Mouse (Mus musculus): ENCODE measurements around the gene Wdfy1.

Wdfy1 gene

GRCm38 (mm10) chr1:79761106-79761916, 14.6 kb downstream of the Wdfy1 start:
- peak; percentile 88 for DNase-seq (ENCODE audit: low read depth, low spot score)

- peak; percentile 18 for DNase-seq (ENCODE audit: low read depth, low spot score)
Measured at GRCm38 (mm10) chr1:79760656-79761055, 15.3 kb downstream of the Wdfy1 start.

- DNase-seq (ENCODE audit: low read depth, low spot score) = no peak
Measured at GRCm38 (mm10) chr1:79759436-79759972, 16.4 kb downstream of the Wdfy1 start.

DNA sequence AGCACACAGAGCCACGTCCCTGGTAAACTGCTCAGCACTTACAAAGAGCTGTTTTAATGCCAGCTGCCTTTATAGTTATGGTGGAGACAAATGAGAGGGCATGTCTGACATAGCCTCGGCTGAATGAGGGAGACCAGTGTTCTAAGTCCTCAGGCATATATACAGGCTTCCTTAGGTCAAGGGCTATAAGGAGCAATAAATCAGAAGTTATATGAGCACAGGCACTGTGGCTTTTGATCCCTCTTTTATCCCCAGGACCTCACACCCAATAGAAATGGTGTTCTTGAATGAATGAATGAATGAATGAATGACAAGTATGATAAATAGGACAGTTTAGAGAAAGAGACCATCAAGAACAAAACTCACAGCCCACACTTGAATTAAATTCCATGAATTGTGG, 16.9 kb downstream of the Wdfy1 start:
- DNase-seq (ENCODE audit: low read depth, low spot score) = peak; percentile 11

DNA sequence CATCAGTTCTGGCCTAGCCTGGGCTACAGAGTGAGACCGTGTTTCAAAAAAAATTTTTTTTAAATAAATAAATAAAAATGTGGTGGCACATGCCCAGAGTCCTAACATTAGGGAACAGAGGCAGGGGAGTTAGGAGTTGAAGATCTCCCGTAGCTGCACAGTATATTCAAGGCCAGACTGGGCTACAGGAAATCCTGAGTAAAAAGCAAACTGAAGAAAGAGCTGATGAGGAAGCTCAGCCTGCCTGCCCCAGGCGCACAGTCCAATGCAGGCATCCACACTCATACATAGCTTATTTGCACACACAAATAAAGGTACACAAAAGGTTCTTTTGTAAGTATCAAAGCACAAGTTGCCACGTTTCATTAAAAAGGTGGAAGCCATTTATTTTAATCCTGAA, 18.3 kb downstream of the Wdfy1 start:
- no peak for DNase-seq (ENCODE audit: low read depth, low spot score)

DNA sequence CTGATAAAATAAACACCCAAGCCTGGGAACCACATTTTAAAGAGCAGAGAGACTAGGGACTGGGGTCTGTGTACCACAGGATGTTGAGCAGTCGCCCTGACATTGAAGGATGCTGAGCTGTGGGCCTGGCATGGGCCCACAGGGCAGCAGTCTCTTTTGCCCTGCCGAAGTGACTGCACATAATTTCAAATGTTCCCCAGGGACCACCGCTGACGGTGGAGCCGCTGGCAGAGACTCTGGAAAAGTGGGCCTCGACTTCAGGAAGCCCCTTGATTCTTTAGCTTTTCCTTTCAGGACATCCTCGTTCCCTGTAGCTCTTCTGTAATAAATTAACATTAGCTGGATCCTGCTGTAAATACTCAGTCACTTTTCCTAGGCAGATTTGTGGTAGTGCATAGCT, 18.8 kb downstream of the Wdfy1 start:
- DNase-seq (ENCODE audit: low read depth, low spot score) = peak; percentile 20

- DNase-seq (ENCODE audit: low read depth, low spot score) = no peak
Measured at GRCm38 (mm10) chr1:79756417-79756816, 19.5 kb downstream of the Wdfy1 start.

DNA sequence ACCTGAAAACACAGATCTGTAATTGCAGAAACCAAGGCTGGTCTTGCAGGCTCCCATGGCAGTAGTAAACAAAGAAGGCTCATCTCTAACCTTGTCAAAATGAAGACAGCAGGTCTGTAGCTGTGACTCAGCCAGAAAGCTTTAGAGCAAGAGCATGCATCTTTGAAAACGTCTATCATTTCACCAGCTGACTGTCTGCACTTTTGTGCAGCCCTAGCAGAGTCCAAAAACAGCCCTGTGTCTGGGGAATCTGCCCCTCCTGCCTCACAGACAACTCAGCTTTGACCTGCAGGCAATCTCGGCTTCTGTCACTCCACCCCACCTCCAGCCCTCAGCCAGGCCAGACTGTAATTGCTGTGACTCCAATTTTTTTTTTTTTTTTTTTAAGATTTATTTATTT, 20.6 kb downstream of the Wdfy1 start:
- no peak for DNase-seq (ENCODE audit: low read depth, low spot score)

DNA sequence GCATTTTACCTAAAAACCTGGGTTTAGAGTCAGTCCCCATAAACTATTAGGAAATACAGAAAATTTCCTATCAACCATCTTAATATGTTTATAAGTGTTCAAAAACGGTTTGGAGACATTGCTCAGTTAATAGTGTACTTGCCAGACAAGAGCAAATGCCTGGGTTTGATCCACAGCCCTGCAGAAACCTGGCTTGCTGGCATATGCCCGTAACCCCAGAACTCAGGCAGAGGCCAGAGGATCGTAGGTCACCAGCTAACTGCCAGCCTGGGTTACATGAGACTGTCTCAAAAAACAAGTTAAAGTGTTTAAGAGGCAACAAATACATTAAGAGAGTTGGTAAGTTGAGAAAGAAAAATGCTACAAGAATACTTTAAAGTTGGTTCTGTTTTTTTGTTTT, 21.0 kb downstream of the Wdfy1 start:
- DNase-seq (ENCODE audit: low read depth, low spot score) = no peak

DNA sequence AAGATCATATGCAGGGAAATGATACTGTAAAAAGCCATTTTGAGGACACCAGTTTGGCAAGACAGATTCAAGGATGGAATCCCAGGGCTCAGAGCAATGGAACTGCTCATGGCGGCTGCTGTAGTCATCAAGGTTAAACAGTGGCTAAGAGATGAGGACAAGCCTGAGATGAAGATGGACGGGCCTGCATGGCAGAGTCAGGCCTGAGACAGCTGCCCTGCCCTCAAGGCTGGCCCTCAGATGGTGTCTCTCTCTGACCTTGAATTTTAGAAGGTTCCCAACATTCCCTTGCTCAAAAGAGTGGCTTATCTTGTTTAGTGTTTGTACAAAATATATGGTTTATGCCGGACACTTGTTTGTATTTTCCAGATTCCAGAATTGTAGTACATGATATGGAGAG, 22.5 kb downstream of the Wdfy1 start:
- no peak for DNase-seq (ENCODE audit: low read depth, low spot score)

DNA sequence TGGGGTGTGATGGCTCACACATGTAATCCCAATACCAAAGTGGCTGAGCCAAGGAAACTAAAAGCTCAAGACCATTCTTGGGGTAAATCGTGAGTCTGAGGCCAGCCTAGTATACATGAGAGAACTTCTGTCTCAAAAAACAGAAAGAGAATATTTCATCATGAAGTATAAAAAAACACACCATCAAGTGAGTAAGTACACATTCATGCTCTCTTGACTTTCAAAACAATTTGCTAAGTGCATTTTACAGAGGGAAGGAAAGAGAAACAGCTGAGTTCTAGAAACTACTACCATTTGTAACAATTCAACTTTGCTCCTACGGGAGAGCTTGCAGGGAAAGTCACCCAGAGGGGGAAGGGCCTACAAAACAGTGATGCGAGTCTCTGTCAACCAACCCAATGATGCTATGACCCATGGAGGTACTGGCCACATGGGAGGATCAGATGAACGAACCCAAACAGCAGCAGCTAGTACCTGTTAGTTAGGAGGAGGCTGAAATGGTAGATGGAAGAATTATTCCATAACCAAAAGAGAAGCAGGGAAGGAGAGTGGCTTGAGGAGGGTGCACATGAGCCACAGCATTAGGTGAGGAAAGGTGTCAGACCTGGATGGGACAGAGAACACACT, 23.1 kb downstream of the Wdfy1 start:
- no peak for DNase-seq (ENCODE audit: low read depth, low spot score)

- no peak for DNase-seq (ENCODE audit: low read depth, low spot score)
Measured at GRCm38 (mm10) chr1:79752015-79752695, 23.8 kb downstream of the Wdfy1 start.

GRCm38 (mm10) chr1:79751186-79751585, 24.8 kb downstream of the Wdfy1 start:
- DNase-seq (ENCODE audit: low read depth, low spot score) = peak; percentile 9

- no peak for DNase-seq (ENCODE audit: low read depth, low spot score)
Measured at GRCm38 (mm10) chr1:79746056-79746455, 29.9 kb downstream of the Wdfy1 start.

DNA sequence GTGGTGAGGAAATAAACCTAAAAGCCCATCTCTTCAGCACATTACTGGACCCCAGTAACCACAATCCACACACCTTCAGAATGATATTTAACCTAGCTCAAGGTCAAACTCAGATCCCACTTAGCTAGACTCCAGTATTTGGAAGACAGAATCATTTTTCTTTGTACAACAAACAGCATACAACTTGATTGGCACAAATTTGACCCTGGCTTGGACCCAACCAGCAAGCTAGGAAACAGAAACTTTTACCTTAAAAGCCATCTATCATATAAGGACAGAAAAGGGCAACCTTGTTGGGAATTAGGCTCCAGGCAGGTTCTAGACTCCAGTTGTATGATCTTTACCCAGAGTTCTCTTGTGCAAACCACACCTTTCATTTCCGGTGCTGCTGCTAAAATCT, 32.6 kb downstream of the Wdfy1 start:
- no peak for DNase-seq (ENCODE audit: low read depth, low spot score)

GRCm38 (mm10) chr1:79742949-79743348, 33.0 kb downstream of the Wdfy1 start:
- DNase-seq (ENCODE audit: low read depth, low spot score) = no peak

GRCm38 (mm10) chr1:79741002-79741401, 34.9 kb downstream of the Wdfy1 start:
- DNase-seq (ENCODE audit: low read depth, low spot score) = no peak

GRCm38 (mm10) chr1:79739726-79740125, 36.2 kb downstream of the Wdfy1 start:
- no peak for DNase-seq (ENCODE audit: low read depth, low spot score)

- no peak for DNase-seq (ENCODE audit: low read depth, low spot score)
Measured at GRCm38 (mm10) chr1:79736408-79736807, 39.5 kb downstream of the Wdfy1 start.

DNA sequence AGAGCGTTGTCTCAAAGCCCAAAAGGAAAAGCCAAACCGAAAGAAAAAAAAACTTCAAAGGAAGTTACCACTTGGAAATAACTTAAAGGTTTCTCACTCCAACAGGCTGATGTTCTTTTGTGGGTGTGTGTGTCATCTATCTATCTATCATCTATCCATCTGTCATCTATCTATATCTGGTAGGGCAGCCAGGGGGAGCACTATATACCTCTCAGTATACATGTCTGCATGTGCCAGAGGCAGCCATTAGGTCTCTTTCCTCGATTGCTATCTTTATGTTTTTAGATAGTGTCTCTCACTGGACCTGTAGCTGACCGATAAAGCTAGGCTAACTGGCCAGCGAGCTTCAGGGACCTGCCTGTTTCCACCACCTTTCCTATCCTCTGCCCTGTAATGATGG, 41.1 kb downstream of the Wdfy1 start:
- DNase-seq (ENCODE audit: low read depth, low spot score) = no peak

DNA sequence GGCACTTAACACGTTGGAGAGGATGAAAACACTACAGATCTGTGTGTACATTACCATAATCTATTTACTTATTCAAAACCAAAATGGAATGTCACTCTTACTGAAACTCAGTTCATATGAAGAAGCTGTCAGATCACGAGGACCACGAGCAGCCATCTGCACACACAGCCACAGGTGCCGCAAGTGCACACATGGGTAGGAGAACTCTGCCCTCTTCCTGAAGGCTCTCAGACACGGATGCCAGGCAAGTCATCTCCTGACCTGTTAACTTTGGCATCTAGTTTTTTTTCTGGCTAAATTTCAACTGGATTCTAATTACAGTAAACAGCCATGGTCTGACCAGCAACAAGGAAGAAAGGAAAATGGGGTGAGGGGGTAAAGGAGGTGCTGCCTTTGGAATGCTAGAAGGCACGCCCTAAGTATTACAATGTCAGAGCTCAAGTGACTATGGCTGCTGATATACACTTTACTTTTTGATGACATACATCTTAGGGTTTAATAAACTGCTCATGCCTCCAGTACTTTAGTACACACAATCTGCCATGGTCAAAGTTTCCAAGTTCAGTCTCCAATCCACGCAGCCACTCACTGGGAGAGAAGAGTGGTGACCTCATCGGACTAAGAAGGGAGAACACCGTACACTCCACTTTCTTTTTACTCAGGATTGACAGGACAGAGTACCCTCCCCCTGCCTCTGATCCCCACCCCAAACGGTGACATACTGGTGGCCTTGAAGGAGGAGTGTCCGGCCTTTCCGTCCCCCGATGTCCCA, 61.6 kb downstream of the Wdfy1 start:
- no peak for DNase-seq (ENCODE audit: low read depth, low spot score)

DNA sequence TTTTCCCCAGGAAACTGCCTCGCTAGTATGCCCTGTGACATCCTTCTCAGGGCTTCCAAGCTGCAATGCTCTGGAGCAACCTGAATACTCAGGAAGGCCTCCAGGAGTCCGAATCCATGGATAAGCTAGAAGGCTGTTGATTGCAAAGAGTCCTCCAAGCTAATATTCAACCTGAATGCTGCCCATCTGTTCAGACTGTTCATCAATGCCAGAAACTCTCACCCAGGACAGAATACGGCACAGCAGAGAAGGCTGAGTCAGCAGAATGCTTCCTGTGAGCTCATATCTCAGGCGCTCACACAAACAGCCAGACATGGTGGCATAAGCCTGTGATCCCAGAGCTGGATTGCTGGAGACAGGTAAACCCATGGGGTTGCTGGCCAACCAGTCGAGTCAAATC, 62.9 kb downstream of the Wdfy1 start:
- DNase-seq (ENCODE audit: low read depth, low spot score) = no peak

Measured in mesoderm, embryonic 11.5 days (tissue).